Mouse (Mus musculus) embryo, embryonic 11 days (tissue): Measurements from ENCODE around the gene Whrn.

Experiments
- DNase-seq: peaks from one replicate; pipeline ENCODE4 v3.0.0-alpha.2; 2015

Gene Whrn

GRCm38 (mm10) chr4:63444362-63445066, 51.3 kb downstream of the Whrn start:
- DNase-seq = no peak

DNA sequence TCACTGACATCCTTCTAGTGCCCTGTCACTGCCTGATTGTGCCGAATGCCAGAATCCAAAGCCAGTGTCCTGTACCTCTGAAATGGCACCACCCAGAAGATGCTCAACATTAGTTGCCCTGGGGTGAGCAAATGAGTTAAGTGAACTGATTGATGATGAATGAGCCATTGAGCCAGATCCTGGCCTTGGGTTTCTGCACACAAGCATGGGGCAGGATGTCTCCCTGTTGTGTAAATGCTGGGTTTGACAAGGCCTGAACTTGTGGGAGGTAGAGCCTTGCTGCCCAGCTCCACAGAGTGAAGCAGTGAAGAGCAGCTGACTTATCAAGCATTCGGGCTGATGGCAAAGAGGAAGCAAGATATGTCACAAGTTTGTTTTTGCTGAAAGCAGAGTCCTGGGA, 52.7 kb downstream of the Whrn start:
- DNase-seq = no peak

- no peak for DNase-seq
Measured at GRCm38 (mm10) chr4:63441616-63442015, 54.2 kb downstream of the Whrn start.

- DNase-seq = peak; percentile 37
Measured at GRCm38 (mm10) chr4:63440262-63440661, 55.5 kb downstream of the Whrn start.

- DNase-seq = no peak
Measured at GRCm38 (mm10) chr4:63437968-63438367, 57.8 kb downstream of the Whrn start.

- DNase-seq = peak; percentile 45
Measured at GRCm38 (mm10) chr4:63437119-63437815, 58.5 kb downstream of the Whrn start.

DNA sequence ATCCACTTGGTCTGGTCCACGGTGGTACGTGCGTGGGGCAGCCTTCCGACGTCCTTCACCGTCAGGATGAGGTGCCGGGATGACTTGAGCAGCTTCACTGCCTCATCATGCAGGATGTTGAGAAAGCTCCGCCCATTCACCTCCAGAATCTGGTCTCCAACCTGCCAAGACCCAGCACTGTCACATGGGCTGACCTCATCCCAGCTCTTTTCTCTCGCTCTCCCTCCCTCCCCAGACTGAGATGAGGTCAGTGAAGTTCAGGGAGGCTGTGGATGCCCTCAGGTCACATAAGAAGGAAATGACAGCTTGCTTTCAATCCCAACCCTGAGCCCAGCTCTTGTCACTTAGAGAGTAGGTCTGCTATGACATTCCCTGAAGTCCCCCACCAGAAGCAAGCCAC, 60.4 kb downstream of the Whrn start:
- no peak for DNase-seq

GRCm38 (mm10) chr4:63431098-63431497, 64.7 kb downstream of the Whrn start:
- no peak for DNase-seq

DNA sequence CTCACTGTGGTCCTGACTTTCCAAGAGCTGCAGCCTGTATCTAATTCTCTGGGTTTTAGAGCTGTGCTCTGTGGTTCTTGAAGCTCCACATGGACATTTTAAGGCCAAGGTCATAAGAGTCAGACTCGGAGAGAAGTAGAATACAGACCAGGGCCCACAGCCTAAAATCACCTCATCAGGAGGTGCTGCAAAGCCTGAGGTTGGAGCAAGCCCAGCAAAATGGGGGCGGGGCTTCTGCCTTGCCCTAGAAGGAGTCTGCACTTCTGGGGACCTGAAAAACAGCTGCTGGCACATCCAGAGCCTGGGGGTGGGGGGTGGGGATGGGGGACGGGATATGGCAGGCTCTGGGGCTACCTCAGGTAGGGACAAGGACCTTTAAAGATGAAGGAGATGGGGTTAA, 65.4 kb downstream of the Whrn start:
- no peak for DNase-seq

GRCm38 (mm10) chr4:63426308-63426707, 69.5 kb downstream of the Whrn start:
- DNase-seq = peak; percentile 44

DNA sequence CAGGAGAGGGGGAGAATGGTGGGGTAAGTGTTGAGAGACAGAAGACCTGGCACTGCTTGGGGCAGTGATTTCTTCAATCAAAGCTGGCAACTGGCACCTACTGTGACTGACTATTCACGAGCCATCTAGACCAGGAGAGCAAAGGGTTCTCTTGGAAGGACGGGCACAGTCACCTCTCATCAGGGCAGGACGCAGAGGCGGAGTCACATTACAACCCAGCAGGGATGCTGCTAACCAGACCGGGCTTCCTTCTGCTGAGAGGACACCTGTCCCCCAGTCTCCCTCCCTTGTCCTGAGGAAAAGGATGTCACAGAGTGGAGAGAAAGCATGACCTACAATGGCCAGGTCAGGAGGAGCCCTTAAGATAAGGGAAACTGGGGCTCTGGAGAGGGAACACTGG, 72.0 kb downstream of the Whrn start:
- no peak for DNase-seq

DNA sequence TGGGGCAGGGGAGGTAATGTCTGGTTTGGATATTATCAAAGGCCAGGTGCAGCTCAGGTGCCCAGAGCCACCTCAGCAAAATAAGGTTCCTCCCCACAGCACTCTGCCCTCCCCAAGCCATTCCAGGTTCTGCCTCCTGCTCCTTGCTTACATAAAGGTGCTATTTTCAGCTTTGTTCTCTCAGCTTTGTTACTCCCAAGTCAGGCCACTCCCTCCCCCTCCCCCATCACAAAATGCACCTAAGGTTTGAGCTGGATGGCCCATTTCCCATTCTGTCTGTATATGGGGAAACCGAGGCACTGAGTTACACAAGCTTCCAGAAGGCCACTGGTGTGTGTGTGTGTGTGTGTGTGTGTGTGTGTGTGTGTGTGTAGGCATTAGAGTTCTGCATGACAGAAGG, 72.6 kb downstream of the Whrn start:
- DNase-seq = no peak

DNA sequence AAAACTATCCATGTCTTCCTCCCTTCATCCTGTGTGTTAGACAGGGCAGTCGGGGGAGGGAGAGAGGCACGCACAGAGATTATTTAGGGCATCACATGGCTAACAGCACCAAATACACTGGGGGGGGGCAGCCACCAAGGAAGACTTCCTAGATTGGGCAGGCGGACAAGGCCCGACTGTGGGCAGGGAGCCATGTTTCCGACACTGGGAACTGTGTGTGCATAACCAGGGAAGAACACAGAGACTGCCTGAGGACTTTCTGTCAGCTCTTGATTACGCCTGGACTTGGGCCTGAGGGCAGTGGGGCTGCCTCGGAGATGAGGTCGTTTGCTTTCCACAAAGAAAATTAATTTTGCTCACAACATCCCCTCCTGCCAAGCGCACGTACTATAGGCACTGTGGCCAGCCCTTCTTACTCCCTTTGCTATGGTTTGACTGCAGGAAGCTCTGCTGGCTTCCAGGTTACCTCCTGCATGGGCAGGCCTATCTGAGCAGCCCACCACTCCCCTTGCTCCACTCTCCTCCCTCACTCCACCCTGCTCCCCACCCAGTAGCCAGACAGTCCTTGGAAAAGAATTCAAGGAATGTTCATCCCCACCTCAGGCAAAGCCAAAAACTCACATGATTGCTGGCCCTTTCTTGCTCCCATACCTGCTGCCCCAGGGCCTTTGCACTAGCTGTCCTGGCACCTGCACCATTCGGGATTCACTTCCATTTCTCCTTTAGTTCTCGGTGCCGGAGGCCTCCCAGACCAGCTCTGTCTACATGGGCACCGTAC, 75.5 kb downstream of the Whrn start:
- DNase-seq = no peak

DNA sequence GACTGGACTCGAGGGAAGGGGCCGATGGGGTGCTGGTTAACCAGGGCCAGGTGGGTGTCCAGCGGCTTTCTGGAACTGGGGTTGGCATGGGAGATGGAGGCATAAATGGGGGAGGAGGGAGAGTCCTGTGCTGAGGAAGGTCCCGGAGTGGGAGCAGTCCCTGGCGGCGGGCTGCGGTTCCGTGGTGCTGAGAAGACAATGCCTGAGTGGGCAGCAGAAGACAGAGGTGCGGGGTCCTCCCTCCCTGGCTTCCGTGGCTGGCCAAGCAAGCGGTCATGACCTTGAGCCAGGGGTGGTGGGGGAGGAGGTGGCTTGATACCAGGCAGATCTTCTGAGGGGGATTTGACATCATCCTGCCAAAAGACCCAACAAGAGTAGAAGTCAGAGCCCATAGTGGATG, 77.5 kb downstream of the Whrn start:
- DNase-seq = no peak

DNA sequence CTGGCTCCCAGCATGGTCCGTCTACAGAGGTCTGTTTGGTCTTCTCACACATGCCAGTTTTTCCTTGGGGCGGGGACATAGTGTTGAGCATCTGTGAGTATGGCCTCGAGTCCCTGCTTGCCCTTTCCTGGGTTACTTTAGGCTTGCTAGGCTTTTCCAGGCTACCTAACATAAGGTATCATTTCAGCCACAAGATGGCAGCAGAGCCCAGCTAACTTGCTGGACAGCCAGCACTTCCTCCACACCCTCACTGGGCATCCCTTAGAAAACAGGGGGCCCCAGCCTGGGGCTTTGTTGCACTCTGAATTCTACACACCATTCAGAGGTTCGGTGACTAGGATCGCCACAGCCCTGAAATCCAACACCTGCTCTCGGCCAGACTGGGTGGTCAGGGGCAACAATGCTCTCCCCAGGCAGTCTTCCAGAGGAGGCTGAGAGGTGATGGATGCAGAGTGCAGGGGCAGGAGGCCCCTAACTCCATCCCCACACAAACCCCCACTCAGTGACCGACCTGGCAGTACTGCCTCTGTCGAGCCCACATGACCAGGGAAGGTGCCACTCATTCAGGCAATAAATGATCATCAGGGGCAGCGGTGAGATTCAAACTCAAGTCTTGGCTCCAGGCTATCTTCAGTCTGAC, 78.4 kb downstream of the Whrn start:
- DNase-seq = peak; percentile 93

GRCm38 (mm10) chr4:63414951-63415350, 80.8 kb downstream of the Whrn start:
- no peak for DNase-seq

GRCm38 (mm10) chr4:63411222-63411621, 84.6 kb downstream of the Whrn start:
- no peak for DNase-seq

GRCm38 (mm10) chr4:63410583-63410934, 85.2 kb downstream of the Whrn start:
- DNase-seq = peak; percentile 98

- DNase-seq = peak; percentile 76
Measured at GRCm38 (mm10) chr4:63409908-63410582, 85.7 kb downstream of the Whrn start.

DNA sequence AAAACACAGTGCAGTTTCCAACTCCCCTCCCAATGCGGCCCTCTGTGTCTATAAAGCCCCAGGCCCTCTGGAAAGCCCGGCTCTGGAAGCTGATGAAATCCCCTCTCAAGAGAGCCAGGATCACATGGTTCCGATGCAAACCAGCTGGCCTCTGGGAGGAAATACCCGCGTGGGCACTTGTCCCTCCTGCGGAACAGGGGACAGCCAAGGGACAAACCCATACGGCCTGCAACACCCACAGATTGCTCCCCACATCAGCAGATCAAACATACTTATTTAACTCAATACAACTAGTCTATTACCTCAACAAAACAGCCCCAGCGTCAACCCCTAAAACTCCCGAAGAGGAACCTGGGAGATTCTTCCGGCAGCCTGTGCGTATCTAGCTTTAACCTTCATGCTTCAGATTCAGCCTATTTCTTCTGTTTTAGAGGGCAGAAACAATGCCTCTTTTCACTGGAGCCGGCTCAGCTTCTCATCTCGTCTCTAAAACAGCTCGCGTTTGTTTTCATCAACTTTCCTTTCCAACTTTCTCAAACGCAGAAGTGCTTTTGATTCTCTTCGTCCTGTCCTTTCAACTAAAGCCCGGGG, 86.4 kb downstream of the Whrn start:
- peak; percentile 57 for DNase-seq

- peak; percentile 76 for DNase-seq
Measured at GRCm38 (mm10) chr4:63408649-63409048, 87.1 kb downstream of the Whrn start.

- no peak for DNase-seq
Measured at GRCm38 (mm10) chr4:63408247-63408646, 87.5 kb downstream of the Whrn start.
